Mouse (Mus musculus) spleen, adult 12 weeks (tissue): Measurements from ENCODE around the gene Olfr112.
"Not testable (repeated sequence)": the region's sequence is repeated elsewhere in the genome, so short reads cannot be mapped to it uniquely, and the experiment has no call there.

Source experiments
- DNase-seq: peaks from one replicate; pipeline ENCODE4 v3.0.0; 2022; ENCODE audit warnings: low spot score

Gene Olfr112

DNA sequence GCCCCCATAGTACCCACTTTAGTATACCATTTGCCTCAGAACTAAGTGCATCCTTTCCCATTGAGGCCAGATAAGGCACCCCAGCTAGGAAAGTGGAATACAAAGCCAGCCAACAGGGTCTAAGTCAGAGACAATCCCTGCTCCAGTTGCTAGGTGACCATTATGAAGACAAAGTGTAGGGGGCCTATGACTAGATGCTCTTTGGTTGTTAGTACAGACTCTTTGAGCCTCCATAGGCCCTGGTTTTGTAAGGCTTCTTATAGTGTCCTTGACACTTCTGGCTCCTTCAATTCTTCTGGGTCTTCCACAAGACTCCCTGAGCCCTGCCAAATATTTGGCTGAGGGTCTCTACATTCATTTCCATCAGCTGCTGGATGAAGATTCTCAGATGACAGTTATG, at the start of gene Olfr112:
Gene Olfr112, minus strand, starts transcription at position 101 of the 400 bp plus-strand sequence.
- no peak for DNase-seq

DNA sequence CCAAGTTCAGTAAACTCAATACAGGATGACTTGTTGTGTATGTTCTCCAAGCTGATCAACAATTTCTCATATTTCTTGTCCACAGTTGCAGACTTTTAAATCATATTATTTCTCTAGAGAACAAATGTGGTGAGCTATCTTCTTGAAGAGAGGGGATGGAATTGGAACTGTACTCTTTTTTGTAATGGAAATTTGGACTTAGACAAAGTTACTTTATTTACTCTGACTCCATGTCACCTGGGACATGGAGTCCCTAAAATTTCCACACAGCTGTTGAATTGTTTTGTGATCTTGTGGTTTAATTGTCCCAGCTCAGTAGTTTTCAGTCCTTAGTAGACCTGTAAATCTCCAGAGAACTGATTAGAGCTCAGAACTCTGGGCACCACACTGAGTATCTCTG, 23.4 kb upstream of the Olfr112 start, which contains the start of gene Olfr114:
Gene Olfr114, minus strand, starts transcription at position 101 of the 400 bp plus-strand sequence.
- DNase-seq: no peak

DNA sequence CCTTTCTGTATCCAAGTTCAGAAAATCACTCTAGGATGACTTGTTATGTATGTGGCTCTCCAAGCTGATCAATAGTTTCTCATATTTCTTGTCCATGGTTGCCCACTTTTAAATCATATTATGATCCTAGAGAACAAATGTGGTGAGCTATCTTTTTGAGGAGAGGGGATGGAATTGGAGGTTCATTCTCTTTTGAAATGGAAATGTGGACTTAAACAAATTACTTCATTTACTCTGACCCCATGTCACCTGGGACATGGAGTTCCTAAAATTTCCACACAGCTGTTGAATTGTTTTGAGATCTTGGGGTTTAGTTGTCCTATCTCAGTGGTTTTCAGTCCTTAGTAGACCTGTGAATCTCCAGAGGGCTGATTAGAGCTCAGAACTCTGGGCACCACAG, 8.3 kb upstream of the Olfr112 start, which contains the start of gene Olfr113:
Gene Olfr113, minus strand, starts transcription at position 101 of the 400 bp plus-strand sequence.
- DNase-seq: no peak

DNA sequence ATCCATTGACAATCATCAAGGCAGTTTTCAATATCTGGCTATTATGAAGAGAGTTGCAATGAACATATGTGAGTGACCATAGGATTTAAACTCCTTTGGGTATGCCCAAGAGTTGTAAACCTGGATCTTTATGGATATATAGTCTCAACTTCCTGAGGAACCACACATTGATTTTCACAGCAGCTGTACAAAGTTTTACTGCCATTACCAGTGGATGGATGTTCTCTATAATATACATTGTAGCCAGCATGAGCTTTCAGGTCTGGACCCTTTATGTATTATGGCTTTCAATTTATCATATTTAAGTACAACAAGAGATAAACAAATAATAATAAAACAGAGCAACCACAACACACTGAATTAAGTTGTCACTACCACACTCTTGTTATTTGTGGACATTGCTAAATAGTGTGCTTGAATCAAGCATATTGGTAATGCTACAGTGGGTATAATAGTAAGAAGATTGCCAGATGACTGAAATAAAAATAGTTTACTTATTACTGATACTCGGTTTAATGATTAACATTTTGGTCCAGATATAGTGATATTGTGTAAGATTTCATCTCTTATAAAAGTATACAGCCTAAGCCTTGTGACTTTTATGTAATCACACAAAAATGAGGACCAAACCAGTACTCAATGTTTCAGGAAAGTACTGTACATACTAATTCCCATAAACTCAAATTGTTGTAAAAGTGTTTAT, 10.2 kb downstream of the Olfr112 start:
- DNase-seq: no peak

DNA sequence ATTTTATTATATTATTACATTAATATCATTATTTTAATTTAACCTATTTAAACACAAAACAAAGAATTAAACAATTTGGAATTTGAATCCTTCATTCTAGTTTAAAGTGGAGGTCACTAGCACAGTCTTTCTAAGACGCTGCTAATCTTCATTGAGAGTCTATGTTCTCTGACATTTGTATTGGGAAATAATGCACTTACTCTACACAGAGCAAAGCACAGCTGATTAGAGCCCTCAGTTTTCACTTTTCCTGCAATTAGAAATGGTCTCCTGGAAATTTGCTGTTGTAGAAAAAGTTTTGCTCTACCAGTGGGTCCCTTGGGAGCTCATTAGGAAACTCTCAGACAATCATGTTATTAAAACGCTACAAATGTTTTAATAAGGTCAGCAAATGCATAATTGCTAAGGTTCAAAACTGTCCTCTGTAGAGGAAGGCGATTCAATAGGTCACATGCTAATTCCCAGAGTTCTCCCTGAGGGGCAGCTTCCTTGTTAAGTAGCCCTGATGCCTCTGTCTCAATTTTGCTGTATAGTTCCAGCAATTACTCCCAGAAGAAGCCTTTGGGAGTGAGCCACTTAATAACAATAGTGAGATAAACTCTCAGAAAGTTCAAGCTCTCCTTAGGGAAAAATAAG, 25.3 kb downstream of the Olfr112 start:
- DNase-seq: no peak

DNA sequence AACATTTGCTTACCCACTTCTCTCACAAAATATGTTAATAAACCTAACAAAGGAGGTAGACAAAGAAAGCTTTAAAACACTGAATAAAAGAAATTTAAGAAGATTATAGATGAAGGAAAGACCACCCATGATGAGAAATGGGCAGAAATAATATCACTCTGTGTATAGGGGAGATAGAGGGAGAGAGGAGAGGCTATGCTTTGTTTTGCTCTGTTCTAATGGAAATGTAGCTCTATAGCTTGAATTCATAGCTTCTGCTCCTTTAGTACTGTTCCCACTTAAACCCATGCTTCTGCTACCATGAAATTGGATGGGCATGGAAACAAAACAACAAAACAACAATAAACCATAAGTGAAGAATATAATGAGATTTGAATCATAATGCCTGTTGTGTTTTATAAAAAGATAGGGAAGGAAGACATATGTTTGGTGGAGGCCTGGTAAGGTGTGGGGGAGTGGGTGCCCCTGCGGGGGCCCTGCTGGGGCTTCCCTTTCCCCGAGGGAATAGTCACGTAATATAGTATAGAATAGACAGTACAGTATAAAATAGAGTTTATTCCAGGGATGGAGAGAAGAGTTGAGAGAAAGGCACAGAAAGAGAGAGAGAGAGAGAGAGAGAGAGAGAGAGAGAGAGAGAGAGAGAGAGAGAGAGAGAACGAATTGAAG, 27.7 kb downstream of the Olfr112 start:
- no peak for DNase-seq

DNA sequence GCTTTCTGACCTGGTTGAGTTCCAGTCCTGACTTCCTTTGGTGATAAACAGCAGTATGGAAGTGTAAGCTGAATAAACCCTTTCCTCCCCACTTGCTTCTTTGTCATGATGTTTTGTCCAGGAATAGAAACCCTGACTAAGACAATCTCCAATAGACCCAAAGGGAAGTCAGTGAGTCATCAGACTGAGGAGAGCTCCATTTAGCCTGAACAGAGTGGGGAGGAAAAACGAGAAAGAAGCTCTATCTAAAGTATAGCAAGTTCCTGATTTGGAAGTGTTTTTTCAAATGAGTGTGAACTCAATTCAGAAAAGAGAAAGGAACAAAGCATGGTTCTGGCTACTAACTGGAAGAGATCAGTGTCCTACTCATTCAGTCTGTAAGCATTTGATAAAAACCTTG, 30.8 kb downstream of the Olfr112 start:
- DNase-seq: not testable (repeated sequence)

DNA sequence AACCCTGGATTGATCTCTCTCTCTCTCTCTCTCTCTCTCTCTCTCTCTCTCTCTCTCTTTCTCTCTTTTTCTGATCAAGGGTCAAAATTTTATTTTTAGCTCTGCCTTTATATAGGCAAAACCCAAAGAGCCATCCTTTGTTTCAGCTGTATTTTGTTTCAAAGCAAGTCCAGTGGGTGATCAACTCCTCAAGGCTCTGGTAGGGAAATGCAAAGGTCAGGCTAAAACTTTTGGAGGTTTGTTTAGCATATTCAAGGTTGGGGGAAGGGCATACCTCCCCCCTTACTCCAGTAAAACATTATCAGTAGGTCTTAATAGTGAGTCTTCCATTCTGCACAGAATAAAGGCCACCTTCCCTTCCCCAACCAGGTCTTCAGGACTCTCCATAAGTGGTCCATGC, 34.1 kb downstream of the Olfr112 start:
- no peak for DNase-seq

DNA sequence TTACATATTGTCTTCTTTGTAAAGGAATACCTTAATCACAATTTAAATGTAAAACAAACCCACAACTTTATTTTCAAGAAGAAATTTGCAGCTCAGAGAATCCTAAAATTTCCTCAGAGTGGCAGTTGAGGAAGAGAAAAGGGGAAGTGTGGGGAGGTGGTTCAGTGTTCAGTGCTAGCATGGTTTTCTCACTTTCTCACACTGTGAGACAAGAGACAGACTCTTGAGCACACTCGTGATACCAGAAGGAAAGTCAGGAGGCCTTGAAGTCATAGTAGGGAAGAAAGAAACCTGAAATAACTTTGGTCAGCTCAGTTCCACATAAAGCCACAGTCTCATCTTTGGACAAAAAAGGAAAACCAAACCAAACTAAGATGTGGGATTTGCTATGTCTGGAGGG, 43.8 kb downstream of the Olfr112 start:
- not testable (repeated sequence) for DNase-seq

DNA sequence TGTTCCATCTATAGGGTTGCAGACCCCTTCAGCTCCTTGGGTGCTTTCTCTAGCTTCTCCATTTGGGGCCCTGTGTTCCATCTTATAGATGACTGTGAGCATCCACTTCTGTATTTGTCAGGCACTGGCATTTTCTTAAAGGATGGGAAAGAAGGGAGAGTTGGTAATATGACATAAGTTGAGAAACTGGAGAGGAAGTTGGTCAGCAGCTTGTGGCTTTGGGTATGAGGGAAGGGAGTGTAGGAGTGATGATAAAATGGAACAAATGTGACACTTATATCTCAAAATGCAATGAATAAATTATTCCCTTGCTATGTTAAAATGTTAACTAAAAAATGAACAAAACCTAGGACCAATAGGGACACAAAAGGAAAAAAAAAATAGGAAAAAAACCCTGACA, 44.6 kb downstream of the Olfr112 start:
- DNase-seq: not testable (repeated sequence)
